24 mouse cellular contexts compared by ENCODE assay signal in the genomic region with DNA sequence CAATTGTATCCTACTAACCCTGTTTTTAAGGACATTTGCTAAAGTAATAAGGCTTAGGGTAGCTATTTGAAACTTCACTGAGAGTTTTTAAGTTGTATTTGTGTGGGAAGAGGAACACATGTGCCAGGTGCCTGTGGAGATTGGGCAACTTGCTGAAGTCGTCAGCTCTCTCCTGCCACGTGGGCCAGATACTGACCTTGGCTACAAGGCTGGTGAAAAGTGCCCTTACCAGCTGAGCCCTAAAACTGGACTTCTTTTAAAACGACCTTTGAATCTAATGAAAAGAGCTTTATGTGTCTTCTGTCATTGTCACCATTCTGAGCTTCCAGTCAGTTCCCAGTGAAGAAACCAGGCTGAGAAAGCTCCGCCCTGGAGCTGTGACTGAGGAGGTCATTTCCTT. TPM values are rescaled to one million over a fixed set of nuclear protein-coding genes. Genes with fewer than 3 reads are reported as not detected.
DNase-seq lines count a peak whose midpoint lies in the region; ATAC-seq and TF ChIP-seq lines count a peak whose summit lies in the region.
"Had no signal": no experiment of that assay in that cellular context is flagged by ENCODE, and none has a peak within 500 bp of the region (broad histone marks: within the 10 kb centered on the region; RNA-seq: fewer than 3 reads in every experiment).

No protein-coding gene starts in this region.

- H3K36me3 ChIP-seq in myocyte (ENCODE audit: control insufficient read depth, insufficient read depth) = peaks cover 3% of the 10 kb centered on the region
- H3K36me3 ChIP-seq in forebrain, embryonic 16.5 days (ENCODE audit: control insufficient read depth, insufficient read depth) = no peaks in the 10 kb centered on the region

- H3K27ac ChIP-seq in gastrocnemius, adult 2 months = peak overlapping the region; percentile 73
- no peak overlapping the region for H3K27ac ChIP-seq in forebrain, embryonic 16.5 days (ENCODE audit: low read length)
- H3K27ac ChIP-seq: embryonic facial prominence, embryonic 15.5 days; kidney, embryonic 15.5 days; layer of hippocampus, adult 2 months; liver, embryonic 14.5 days; midbrain, embryonic 12.5 days; neural tube, embryonic 15.5 days had no signal

- H3K4me3 ChIP-seq in gastrocnemius, adult 2 months = no peak overlapping the region
- no peak overlapping the region for H3K4me3 ChIP-seq in lung, adult 2 months (replicated peaks; ENCODE audit: extremely low read depth, low read depth, low read length)
- H3K4me3 ChIP-seq in myocyte = no peak overlapping the region
- no peak overlapping the region for H3K4me3 ChIP-seq in forebrain, embryonic 16.5 days (replicated peaks; ENCODE audit: low read length)
- H3K4me3 ChIP-seq: embryonic facial prominence, embryonic 15.5 days; kidney, embryonic 15.5 days; layer of hippocampus, adult 2 months; midbrain, embryonic 12.5 days; neural tube, embryonic 15.5 days had no signal

- intact Hi-C loops in gastrocnemius, adult 2 months (cut with DNase I) = no loop called here
- intact Hi-C loops in gastrocnemius, postnatal 36 days (cut with DNase I) = no loop called here

- TF ChIP-seq POLR2A in lung, adult 2 months (IDR thresholded peaks at IDR 0.05; ENCODE audit: borderline replicate concordance, extremely low read depth, low read depth, low read length) = no peak
- TF ChIP-seq POLR2A in myocyte (IDR thresholded peaks at IDR 0.05; ENCODE audit: insufficient read length, low read depth) = no peak

- H3ac ChIP-seq in myocyte (ENCODE audit: control insufficient read depth, insufficient read length) = no peak overlapping the region

- no peaks in the 10 kb centered on the region for H3K27me3 ChIP-seq in myocyte (ENCODE audit: control insufficient read depth, insufficient read depth, insufficient read length)
- H3K27me3 ChIP-seq in forebrain, embryonic 16.5 days (replicated peaks; ENCODE audit: control insufficient read depth, insufficient read depth, low read length) = no peaks in the 10 kb centered on the region
- H3K27me3 ChIP-seq: embryonic facial prominence, embryonic 15.5 days; kidney, embryonic 15.5 days; midbrain, embryonic 12.5 days; neural tube, embryonic 15.5 days; Patski had no signal

- peak; percentile 53 for DNase-seq in gastrocnemius, adult 2 months
- DNase-seq in gastrocnemius, postnatal 36 days = no peak
- peak; percentile 14 for DNase-seq in lung, postnatal 10 days
- no peak for DNase-seq in lung, adult 2 months
- DNase-seq in adrenal gland, postnatal 14 days = peak; percentile 74
- DNase-seq: cerebellum, adult 8-10 months; embryo, embryonic 11 days; thymus, adult 2 months had no signal

- H3K4me1 ChIP-seq in lung, adult 2 months (ENCODE audit: control insufficient read depth, insufficient read depth, low read length) = peaks cover 7% of the 10 kb centered on the region; the same call in 1 of the 2 replicates
- H3K4me1 ChIP-seq in forebrain, embryonic 16.5 days (replicated peaks; ENCODE audit: control insufficient read depth, insufficient read depth, low read length) = no peaks in the 10 kb centered on the region; the same call in none of the 2 replicates
- H3K4me1 ChIP-seq: embryonic facial prominence, embryonic 15.5 days had no signal

- no peak for ATAC-seq in forebrain, embryonic 16.5 days
- ATAC-seq: activated CD4-positive, CD25-positive, alpha-beta regulatory T cell, adult 4 months; lung, postnatal 0 days; Patski had no signal

- H3K9me3 ChIP-seq in forebrain, embryonic 16.5 days (ENCODE audit: control insufficient read depth, low read length) = no peaks in the 10 kb centered on the region
- H3K9me3 ChIP-seq: embryonic facial prominence, embryonic 15.5 days; kidney, embryonic 15.5 days; midbrain, embryonic 12.5 days; neural tube, embryonic 15.5 days had no signal

- H3K9ac ChIP-seq in forebrain, embryonic 16.5 days (replicated peaks; ENCODE audit: low read depth, low read length) = no peak overlapping the region
- H3K9ac ChIP-seq: embryonic facial prominence, embryonic 15.5 days; kidney, embryonic 15.5 days; liver, embryonic 14.5 days; midbrain, embryonic 12.5 days; neural tube, embryonic 15.5 days had no signal

- 42% methylated on average over 4 of the region's 4 CpGs for WGBS in lung, adult 2 months
- 73% methylated on average over 4 of the region's 4 CpGs for WGBS in forebrain, embryonic 16.5 days

- no peak overlapping the region for H3K4me2 ChIP-seq in myocyte (ENCODE audit: low read depth)
- no peak overlapping the region for H3K4me2 ChIP-seq in forebrain, embryonic 16.5 days (ENCODE audit: low read length)
- H3K4me2 ChIP-seq: embryonic facial prominence, embryonic 15.5 days; kidney, embryonic 15.5 days; midbrain, embryonic 12.5 days; neural tube, embryonic 15.5 days had no signal

- TF ChIP-seq CTCF in gastrocnemius, adult 2 months (IDR thresholded peaks at IDR 0.05) = no peak
- TF ChIP-seq CTCF in lung, adult 2 months (IDR thresholded peaks at IDR 0.05; ENCODE audit: insufficient read depth, low read length) = no peak

- peaks cover 12% of the 10 kb centered on the region for H3K79me2 ChIP-seq in myocyte (ENCODE audit: control insufficient read depth, insufficient read depth)

TF ChIP-seq in myocyte, 11 proteins besides CTCF, POLR2A, EP300 and RAD21:
- TF ChIP-seq CEBPB (IDR thresholded peaks at IDR 0.05; ENCODE audit: insufficient read depth, poor library complexity, severe bottlenecking) = 0 out of 2 replicates have a peak, but pooled peaks have one; percentile 15
- TF ChIP-seq USF1 (IDR thresholded peaks at IDR 0.05; ENCODE audit: low read depth) = no peak

RNA-seq across cellular contexts. Expression of a gene that starts 27.3 kb away (rescaled TPM):
- total RNA-seq in gastrocnemius, adult 2 months (2021) = 100 to 1,000 TPM; 118 to 153 TPM
- total RNA-seq in gastrocnemius, postnatal 36 days (2021) = 100 to 1,000 TPM in 1 of 2 experiments, 10 to 100 TPM in 1; 89.7 to 129 TPM
- polyA plus RNA-seq in lung, adult 2 months (2012; rRNA removed) = 90.3 and 129 TPM in 2 replicates
- 113 TPM in 2 replicates for total RNA-seq in adrenal gland, postnatal 14 days (2021)
- 63.4 TPM for polyA plus RNA-seq in myocyte (2012; fragmentation: generic; extraction: Trizol)
- 37.5 and 39.7 TPM in 2 replicates for polyA plus RNA-seq in forebrain, embryonic 16.5 days (2015; fragmentation: Nextera tagmentation; extraction: Ambion mirVana)

RNA-seq across cellular contexts. Expression of a gene that starts 37.2 kb away (rescaled TPM):
- not detected for total RNA-seq in gastrocnemius, adult 2 months (2021)
- total RNA-seq in gastrocnemius, postnatal 36 days (2021) = not detected
- polyA plus RNA-seq in lung, adult 2 months (2012; rRNA removed) = not detected in 2 replicates
- total RNA-seq in adrenal gland, postnatal 14 days (2021) = 0.79 and 14.4 TPM in 2 replicates
- not detected for polyA plus RNA-seq in myocyte (2012; fragmentation: generic; extraction: Trizol)
- not detected in 2 replicates for polyA plus RNA-seq in forebrain, embryonic 16.5 days (2015; fragmentation: Nextera tagmentation; extraction: Ambion mirVana)
- total RNA-seq: hematopoietic stem cell, adult 5-6 weeks; layer of hippocampus, adult 2 months; left cerebral cortex, adult 8-10 months had no signal
- polyA plus RNA-seq: activated CD4-positive, CD25-positive, alpha-beta regulatory T cell, adult 4 months; embryonic facial prominence, embryonic 15.5 days; forebrain, embryonic 11.5 days; frontal cortex, adult 2 months; heart, embryonic 14.5 days; lung, postnatal 0 days; midbrain, embryonic 12.5 days; neural tube, embryonic 15.5 days; Patski; thymus, adult 2 months had no signal

RNA-seq across cellular contexts. Expression of a gene that starts 53.2 kb away (rescaled TPM):
- total RNA-seq in gastrocnemius, adult 2 months (2021) = not detected
- total RNA-seq in gastrocnemius, postnatal 36 days (2021) = not detected
- 0.02 TPM in 1 of 2 replicates, not detected in the other for polyA plus RNA-seq in lung, adult 2 months (2012; rRNA removed)
- total RNA-seq in adrenal gland, postnatal 14 days (2021) = 0.82 TPM in 1 of 2 replicates, not detected in the other
- 0.10 TPM for polyA plus RNA-seq in myocyte (2012; fragmentation: generic; extraction: Trizol)
- not detected in 2 replicates for polyA plus RNA-seq in forebrain, embryonic 16.5 days (2015; fragmentation: Nextera tagmentation; extraction: Ambion mirVana)
- total RNA-seq: hematopoietic stem cell, adult 5-6 weeks; layer of hippocampus, adult 2 months had no signal
- polyA plus RNA-seq: heart, embryonic 14.5 days; kidney, embryonic 15.5 days; lung, postnatal 0 days; midbrain, embryonic 12.5 days; neural tube, embryonic 15.5 days; thymus, adult 2 months had no signal

Comparison
In these comparisons a context has a peak if more than half of its experiments do, and no peak if none do; other contexts are left out.
1. DNase-seq: peak in gastrocnemius, adult 2 months (single experiment), lung, postnatal 10 days (single experiment) and adrenal gland, postnatal 14 days (single experiment); none in gastrocnemius, postnatal 36 days (0 of 2) and lung, adult 2 months (single experiment).